Mouse (Mus musculus): Measurements from ENCODE around the gene Apol7e.

The Apol7e gene

DNA sequence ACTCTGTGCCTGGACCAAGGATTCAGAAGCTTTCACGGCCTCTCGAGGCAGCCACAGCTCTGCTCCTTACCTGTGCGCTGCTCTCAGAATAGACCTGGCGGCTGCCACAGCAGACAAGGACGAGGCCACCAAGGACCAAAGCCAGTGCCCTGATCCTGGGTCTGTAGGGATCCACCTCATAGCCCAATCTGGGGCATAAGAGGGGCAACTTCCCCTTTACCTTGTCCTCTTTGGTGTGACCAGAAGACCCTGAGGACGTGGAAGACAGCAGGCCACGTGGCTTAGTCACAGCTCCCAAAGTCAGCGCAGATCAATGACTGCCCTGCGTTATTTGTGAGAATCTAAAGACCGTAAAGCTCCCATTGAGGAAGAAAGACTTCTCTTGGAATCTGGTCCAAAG, 34.2 kb downstream of the Apol7e start:
- in situ Hi-C loops (cut with MboI; ENCODE audit: low pct_unique_long_range_greater_than_20kb in 1 of 2, low sequenced_read_pairs in 2 of 2, unreplicated experiment in 1 of 2) = loop anchor here in 1 of 2 experiments (25.0 kb wide), 1 partner anchor 379 kb away; the partner anchor contains the start of gene Cacng2

DNA sequence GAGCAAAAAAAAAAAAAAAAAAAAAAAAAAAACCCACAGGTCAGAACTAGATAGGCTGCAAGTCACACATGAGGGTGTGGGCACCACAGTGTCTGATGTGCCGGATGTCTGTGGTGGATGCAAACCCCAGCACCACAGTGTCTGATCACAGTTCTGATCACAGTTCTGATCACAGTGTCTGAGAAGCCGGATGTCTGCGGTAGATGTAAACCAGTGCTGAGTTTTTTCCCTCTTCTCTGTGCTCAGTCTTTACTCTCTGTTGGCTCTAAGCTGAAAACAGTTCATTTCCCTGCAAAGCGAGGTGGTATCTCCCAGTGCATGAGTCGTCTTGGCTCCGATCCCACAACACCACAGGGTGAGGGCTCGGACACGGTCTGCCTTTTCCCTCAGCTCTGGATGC, 34.7 kb downstream of the Apol7e start:
- in situ Hi-C loops (cut with MboI; ENCODE audit: low pct_unique_long_range_greater_than_20kb in 1 of 2, low sequenced_read_pairs in 2 of 2, unreplicated experiment in 1 of 2) = loop anchor here in 1 of 2 experiments (25.0 kb wide), 1 partner anchor 379 kb away; the partner anchor contains the start of gene Cacng2

GRCm38 (mm10) chr15:77733903-77734302, 35.2 kb downstream of the Apol7e start:
- in situ Hi-C loops (cut with MboI; ENCODE audit: low pct_unique_long_range_greater_than_20kb in 1 of 2, low sequenced_read_pairs in 2 of 2, unreplicated experiment in 1 of 2) = loop anchor here in 1 of 2 experiments (25.0 kb wide), 1 partner anchor 378 kb away; the partner anchor contains the start of gene Cacng2

GRCm38 (mm10) chr15:77740511-77741297, 42.0 kb downstream of the Apol7e start:
- in situ Hi-C loops (cut with MboI; ENCODE audit: low pct_unique_long_range_greater_than_20kb in 1 of 2, low sequenced_read_pairs in 2 of 2, unreplicated experiment in 1 of 2) = loop anchor here in 1 of 2 experiments (25.0 kb wide), 1 partner anchor 372 kb away; the partner anchor contains the start of gene Cacng2

DNA sequence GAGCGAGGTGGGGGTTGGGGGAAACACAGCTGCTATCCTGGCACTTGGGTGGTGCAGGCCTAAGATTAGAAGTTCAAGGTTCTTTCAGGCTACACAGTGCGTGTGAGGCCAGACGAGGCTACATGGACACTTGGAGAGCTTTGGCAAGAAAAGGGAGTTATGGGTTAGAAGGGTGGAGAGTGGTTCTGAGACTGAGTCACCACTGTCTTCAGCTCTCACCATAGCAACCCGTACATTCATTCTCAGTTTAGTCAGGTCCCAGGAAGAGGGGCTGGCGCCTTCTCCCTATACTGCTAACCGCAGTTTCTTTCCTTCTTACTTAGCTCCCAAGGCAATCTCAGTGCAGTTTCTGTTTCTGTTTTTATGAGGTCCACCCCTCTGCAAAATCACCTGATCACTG, 42.9 kb downstream of the Apol7e start:
- in situ Hi-C loops (cut with MboI; ENCODE audit: low pct_unique_long_range_greater_than_20kb in 1 of 2, low sequenced_read_pairs in 2 of 2, unreplicated experiment in 1 of 2) = loop anchor here in 1 of 2 experiments (25.0 kb wide), 1 partner anchor 371 kb away; the partner anchor contains the start of gene Cacng2

DNA sequence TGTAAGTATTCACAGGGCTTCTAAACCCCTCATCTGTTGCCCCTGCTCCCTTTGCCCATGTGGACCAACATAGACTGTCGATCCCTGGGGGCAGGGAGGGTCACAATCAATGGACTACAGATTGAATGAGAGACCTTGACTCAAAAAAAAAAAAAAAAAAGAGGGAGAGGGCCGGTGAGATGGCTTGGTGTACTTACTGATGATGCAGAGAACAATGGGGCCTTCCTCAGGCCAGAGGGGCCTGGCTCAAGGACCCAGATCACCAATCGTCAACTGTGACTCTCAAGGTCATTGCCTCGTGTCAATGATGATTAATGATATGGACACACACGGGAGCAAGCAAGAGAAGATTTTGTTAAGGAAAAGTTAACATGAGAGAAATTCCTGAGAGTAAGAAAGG, 46.0 kb downstream of the Apol7e start:
- in situ Hi-C loops (cut with MboI; ENCODE audit: low pct_unique_long_range_greater_than_20kb in 1 of 2, low sequenced_read_pairs in 2 of 2, unreplicated experiment in 1 of 2) = loop anchor here in 1 of 2 experiments (25.0 kb wide), 1 partner anchor 368 kb away; the partner anchor contains the start of gene Cacng2

- in situ Hi-C loops (cut with MboI; ENCODE audit: low pct_unique_long_range_greater_than_20kb in 1 of 2, low sequenced_read_pairs in 2 of 2, unreplicated experiment in 1 of 2) = loop anchor here in 1 of 2 experiments (25.0 kb wide), 1 partner anchor 367 kb away; the partner anchor contains the start of gene Cacng2
These were observed 46.4 kb downstream of the Apol7e start for GRCm38 (mm10) chr15:77745081-77745480.

DNA sequence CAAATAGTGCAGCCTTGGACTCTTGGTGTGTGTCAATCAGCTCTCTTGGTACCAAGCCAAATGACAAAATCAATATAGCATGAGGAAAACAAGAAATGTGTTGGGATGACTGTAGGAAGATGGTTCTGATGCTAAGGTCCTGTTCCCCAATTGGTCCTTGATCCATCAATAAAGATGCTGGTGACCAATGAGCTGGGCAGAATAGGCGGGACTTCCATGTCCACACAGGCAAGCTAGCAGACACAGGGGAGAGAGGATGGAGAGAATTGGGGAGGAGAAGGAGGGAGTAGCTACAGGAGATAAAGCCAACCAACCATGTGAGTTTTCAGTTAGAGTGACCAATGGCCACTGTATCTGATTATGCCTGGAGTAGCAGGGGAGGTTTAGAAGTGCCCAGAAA, 47.7 kb downstream of the Apol7e start:
- in situ Hi-C loops (cut with MboI; ENCODE audit: low pct_unique_long_range_greater_than_20kb in 1 of 2, low sequenced_read_pairs in 2 of 2, unreplicated experiment in 1 of 2) = loop anchor here in 1 of 2 experiments (25.0 kb wide), 1 partner anchor 366 kb away; the partner anchor contains the start of gene Cacng2

GRCm38 (mm10) chr15:77748414-77748813, 49.8 kb downstream of the Apol7e start:
- in situ Hi-C loops (cut with MboI; ENCODE audit: low pct_unique_long_range_greater_than_20kb in 1 of 2, low sequenced_read_pairs in 2 of 2, unreplicated experiment in 1 of 2) = loop anchor here in 1 of 2 experiments (25.0 kb wide), 1 partner anchor 364 kb away; the partner anchor contains the start of gene Cacng2

- in situ Hi-C loops (cut with MboI; ENCODE audit: low pct_unique_long_range_greater_than_20kb in 1 of 2, low sequenced_read_pairs in 2 of 2, unreplicated experiment in 1 of 2) = loop anchor here in 1 of 2 experiments (25.0 kb wide), 1 partner anchor 363 kb away; the partner anchor contains the start of gene Cacng2
These were observed 51.1 kb downstream of the Apol7e start for GRCm38 (mm10) chr15:77749717-77750116.

DNA sequence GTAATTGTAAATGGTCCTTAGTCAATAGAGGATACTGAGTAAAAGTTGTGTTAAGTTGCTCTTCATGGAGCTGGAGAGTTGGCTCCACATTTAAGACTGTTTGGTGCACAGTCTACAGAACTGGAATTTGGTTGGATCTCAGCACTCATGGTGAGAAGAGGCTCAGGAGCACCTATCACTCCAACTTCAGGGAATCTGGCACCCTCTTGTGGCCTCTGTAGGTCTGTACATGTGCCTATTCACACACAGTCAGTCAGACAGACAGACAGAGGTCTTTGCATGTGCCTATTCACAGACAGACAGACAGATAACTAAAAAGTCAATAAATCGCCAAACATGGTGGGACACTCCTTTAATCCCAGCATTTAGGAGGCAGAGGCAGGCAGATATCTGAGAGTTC, 51.8 kb downstream of the Apol7e start:
- in situ Hi-C loops (cut with MboI; ENCODE audit: low pct_unique_long_range_greater_than_20kb in 1 of 2, low sequenced_read_pairs in 2 of 2, unreplicated experiment in 1 of 2) = no loop called here

- in situ Hi-C loops (cut with MboI; ENCODE audit: low pct_unique_long_range_greater_than_20kb in 1 of 2, low sequenced_read_pairs in 2 of 2, unreplicated experiment in 1 of 2) = no loop called here
These were observed 53.8 kb downstream of the Apol7e start for GRCm38 (mm10) chr15:77752443-77752842.

GRCm38 (mm10) chr15:77755132-77755531, 56.5 kb downstream of the Apol7e start:
- in situ Hi-C loops (cut with MboI; ENCODE audit: low pct_unique_long_range_greater_than_20kb in 1 of 2, low sequenced_read_pairs in 2 of 2, unreplicated experiment in 1 of 2) = no loop called here

GRCm38 (mm10) chr15:77756081-77756480, 57.4 kb downstream of the Apol7e start:
- in situ Hi-C loops (cut with MboI; ENCODE audit: low pct_unique_long_range_greater_than_20kb in 1 of 2, low sequenced_read_pairs in 2 of 2, unreplicated experiment in 1 of 2) = no loop called here

DNA sequence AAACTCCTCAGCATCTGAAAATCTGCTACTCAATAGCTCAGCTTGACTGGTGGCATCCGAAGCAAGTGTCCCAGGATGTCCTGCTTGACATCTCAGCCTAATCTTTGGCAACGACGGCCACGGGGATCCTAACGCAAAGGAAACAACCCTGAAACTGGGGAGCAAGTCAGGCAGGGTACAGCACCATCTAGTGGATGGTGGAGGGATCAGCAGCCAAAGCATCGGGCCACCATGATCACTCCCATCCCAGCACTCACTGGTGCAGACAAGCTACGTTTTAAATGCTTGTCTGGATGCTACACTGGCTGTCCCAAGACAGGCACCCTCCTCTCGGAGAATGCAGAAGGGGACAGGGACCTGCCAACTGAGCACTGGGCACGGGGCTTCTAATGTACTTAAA, 58.2 kb downstream of the Apol7e start, which contains the start of gene Apol8:
Apol8 (minus strand) TSS at position 156 of the 400 bp plus-strand sequence.
- in situ Hi-C loops (cut with MboI; ENCODE audit: low pct_unique_long_range_greater_than_20kb in 1 of 2, low sequenced_read_pairs in 2 of 2, unreplicated experiment in 1 of 2) = no loop called here

DNA sequence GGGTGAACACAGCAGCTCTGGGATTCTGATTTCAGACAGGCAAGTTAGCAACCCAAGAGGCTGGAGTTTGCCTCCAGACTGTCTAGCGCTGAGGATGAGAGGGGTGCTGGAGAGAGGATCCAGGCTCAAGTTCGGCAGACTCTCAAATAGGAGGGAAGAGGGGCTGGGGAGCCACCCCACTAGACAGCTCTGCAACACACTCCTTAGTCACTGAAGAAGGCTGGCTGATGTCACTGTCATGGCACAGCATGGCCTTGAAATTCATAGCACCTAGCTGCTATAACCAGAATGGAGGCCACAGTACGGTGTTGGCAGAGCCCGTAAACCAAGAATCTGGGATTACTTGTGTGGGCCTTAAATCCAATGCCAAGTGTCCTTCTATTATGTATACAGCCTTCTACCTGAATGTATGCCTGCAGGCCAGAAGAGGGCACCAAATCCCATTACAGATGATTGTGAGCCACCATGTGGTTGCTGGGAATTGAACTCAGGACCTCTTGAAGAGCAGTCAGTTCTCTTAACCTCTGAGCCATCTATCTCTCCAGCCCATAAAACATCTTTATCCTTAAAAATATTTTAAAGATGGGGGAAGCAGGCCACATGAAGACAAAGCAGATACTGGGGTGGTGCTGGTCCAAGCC, 59.0 kb downstream of the Apol7e start:
- in situ Hi-C loops (cut with MboI; ENCODE audit: low pct_unique_long_range_greater_than_20kb in 1 of 2, low sequenced_read_pairs in 2 of 2, unreplicated experiment in 1 of 2) = no loop called here

GRCm38 (mm10) chr15:77760037-77760436, 61.4 kb downstream of the Apol7e start:
- in situ Hi-C loops (cut with MboI; ENCODE audit: low pct_unique_long_range_greater_than_20kb in 1 of 2, low sequenced_read_pairs in 2 of 2, unreplicated experiment in 1 of 2) = no loop called here

- in situ Hi-C loops (cut with MboI; ENCODE audit: low pct_unique_long_range_greater_than_20kb in 1 of 2, low sequenced_read_pairs in 2 of 2, unreplicated experiment in 1 of 2) = no loop called here
These were observed 62.4 kb downstream of the Apol7e start for GRCm38 (mm10) chr15:77761083-77761482.
